ENCODE assay signal across 8 mouse cellular contexts in the genomic region with DNA sequence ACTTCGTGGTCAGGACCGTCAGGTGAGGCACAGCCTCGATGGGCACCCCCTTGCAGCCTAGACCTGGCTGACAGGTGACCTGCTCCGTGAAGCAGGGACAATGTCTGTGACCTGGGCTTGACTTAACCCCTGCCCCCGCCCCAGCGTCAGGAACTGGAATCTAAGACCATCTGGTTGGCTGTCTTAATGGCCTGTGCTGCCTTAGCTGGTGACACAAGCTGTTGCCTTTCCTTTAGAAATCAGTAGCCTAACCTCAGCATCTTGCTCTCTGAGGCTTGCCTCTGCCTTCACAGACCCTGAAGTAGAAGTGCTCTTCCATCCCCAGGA. TPM values are rescaled to one million over a fixed set of nuclear protein-coding genes. Genes with fewer than 3 reads are reported as not detected.
A peak's percentile ranks its signal among the peaks of the same experiment; 100 is the strongest.
DNase-seq lines count a peak whose midpoint lies in the region; ATAC-seq and TF ChIP-seq lines count a peak whose summit lies in the region.

No protein-coding gene starts in this region.

- no peak for DNase-seq in frontal cortex, postnatal 10 days (ENCODE audit: low spot score in 2 of 2)
- DNase-seq in ovary, postnatal 14 days (ENCODE audit: low spot score), result peak; percentile 6
- DNase-seq in ovary, adult 18-20 months (ENCODE audit: low spot score), result no peak
- DNase-seq in forebrain, embryonic 14.5 days (ENCODE audit: low spot score), result peak; percentile 37
- DNase-seq in stomach, postnatal 0 days (ENCODE audit: low spot score), result no peak
- no peak for DNase-seq in kidney, postnatal 14 days

- H3K9ac ChIP-seq in forebrain, embryonic 14.5 days (ENCODE audit: low read length), result peak overlapping the region; percentile 87
- H3K9ac ChIP-seq in liver, embryonic 15.5 days, result peak overlapping the region; percentile 77
- peak overlapping the region; percentile 92 for H3K9ac ChIP-seq in stomach, postnatal 0 days (ENCODE audit: low read length)

- no peak for TF ChIP-seq EP300 in stomach, postnatal 0 days (optimal IDR thresholded peaks at IDR 0.05)

- peak overlapping the region; percentile 60; the same call in 1 of the 2 replicates for H3K27ac ChIP-seq in forebrain, embryonic 14.5 days (ENCODE audit: low read depth, low read length)
- H3K27ac ChIP-seq in liver, embryonic 15.5 days (replicated peaks), result peak overlapping the region; percentile 69; the same call in 1 of the 2 replicates
- H3K27ac ChIP-seq in stomach, postnatal 0 days (replicated peaks), result peak overlapping the region; percentile 91

- H3K4me2 ChIP-seq in forebrain, embryonic 14.5 days (ENCODE audit: low read length), result peak overlapping the region; percentile 94
- H3K4me2 ChIP-seq in liver, embryonic 15.5 days, result peak overlapping the region; percentile 92
- peak overlapping the region; percentile 93 for H3K4me2 ChIP-seq in stomach, postnatal 0 days (replicated peaks; ENCODE audit: low read depth)

- peaks cover 8% of the 10 kb centered on the region; the same call in 1 of the 2 replicates for H3K4me1 ChIP-seq in forebrain, embryonic 14.5 days (ENCODE audit: control insufficient read depth, insufficient read depth, low read length)
- H3K4me1 ChIP-seq in liver, embryonic 15.5 days (replicated peaks), result peaks cover 8% of the 10 kb centered on the region
- peaks cover 3% of the 10 kb centered on the region; the same call in 1 of the 2 replicates for H3K4me1 ChIP-seq in stomach, postnatal 0 days (replicated peaks; ENCODE audit: control insufficient read depth, insufficient read depth)

- H3K4me3 ChIP-seq in forebrain, embryonic 14.5 days (ENCODE audit: low read depth, low read length), result peak overlapping the region; percentile 86
- peak overlapping the region; percentile 79 for H3K4me3 ChIP-seq in liver, embryonic 15.5 days (replicated peaks)
- peak overlapping the region; percentile 91 for H3K4me3 ChIP-seq in stomach, postnatal 0 days (ENCODE audit: low read depth, low read length)

- no peaks in the 10 kb centered on the region for H3K9me3 ChIP-seq in forebrain, embryonic 14.5 days (replicated peaks; ENCODE audit: control insufficient read depth, low read length)
- no peaks in the 10 kb centered on the region for H3K9me3 ChIP-seq in liver, embryonic 15.5 days (replicated peaks)
- H3K9me3 ChIP-seq in stomach, postnatal 0 days (ENCODE audit: control insufficient read depth, low read length), result no peaks in the 10 kb centered on the region

- ATAC-seq in frontal cortex, adult (ENCODE audit: low TSS enrichment), result peak; percentile 4; the same call in 1 of the 2 replicates
- no peak for ATAC-seq in forebrain, embryonic 14.5 days
- ATAC-seq in liver, embryonic 15.5 days (ENCODE audit: insufficient read depth), result no peak
- ATAC-seq in stomach, postnatal 0 days (ENCODE audit: low FRiP score, low TSS enrichment), result no peak

- WGBS in forebrain, embryonic 14.5 days, result 2% methylated on average over 6 of the region's 6 CpGs
- under 1% methylated on average over 6 of the region's 6 CpGs for WGBS in liver, embryonic 15.5 days (ENCODE audit: insufficient replicate concordance)
- WGBS in stomach, postnatal 0 days, result 2% methylated on average over 6 of the region's 6 CpGs

- no peaks in the 10 kb centered on the region for H3K36me3 ChIP-seq in forebrain, embryonic 14.5 days (ENCODE audit: control insufficient read depth, insufficient read depth, low read length)
- no peaks in the 10 kb centered on the region for H3K36me3 ChIP-seq in liver, embryonic 15.5 days (replicated peaks)
- H3K36me3 ChIP-seq in stomach, postnatal 0 days (ENCODE audit: control insufficient read depth, insufficient read depth, low read length), result no peaks in the 10 kb centered on the region

- no peaks in the 10 kb centered on the region for H3K27me3 ChIP-seq in forebrain, embryonic 14.5 days (replicated peaks; ENCODE audit: control insufficient read depth, insufficient read depth, low read length)
- H3K27me3 ChIP-seq in liver, embryonic 15.5 days, result no peaks in the 10 kb centered on the region
- H3K27me3 ChIP-seq in stomach, postnatal 0 days (ENCODE audit: control insufficient read depth, insufficient read depth, low read length), result no peaks in the 10 kb centered on the region

- TF ChIP-seq CTCF in stomach, postnatal 0 days (IDR thresholded peaks at IDR 0.05; ENCODE audit: low read depth), result no peak

RNA-seq across cellular contexts. Expression of a gene that starts 0.8 kb away (rescaled TPM):
- polyA plus RNA-seq in forebrain, embryonic 14.5 days (2014; fragmentation: Nextera tagmentation; extraction: Ambion mirVana), result 20.4 and 23.9 TPM in 2 replicates
- polyA plus RNA-seq in liver, embryonic 15.5 days (2015; fragmentation: Nextera tagmentation; extraction: Ambion mirVana), result 6.8 and 7.9 TPM in 2 replicates
- polyA plus RNA-seq in stomach, postnatal 0 days (2015; fragmentation: Nextera tagmentation; extraction: Ambion mirVana), result 32.3 and 33.7 TPM in 2 replicates

Comparison
In these comparisons a context has a peak if more than half of its experiments do, and no peak if none do; other contexts are left out.
1. DNase-seq: peak in ovary, postnatal 14 days (single experiment) and forebrain, embryonic 14.5 days (single experiment); none in frontal cortex, postnatal 10 days (0 of 2), ovary, adult 18-20 months (single experiment), stomach, postnatal 0 days (single experiment) and kidney, postnatal 14 days (single experiment).
2. Peak in every context shown above with its lines, with median percentiles within 50 percentile points of each other: H3K27ac ChIP-seq, H3K4me2 ChIP-seq, H3K4me3 ChIP-seq and H3K9ac ChIP-seq.